Mouse (Mus musculus) stomach, embryonic 15.5 days (tissue): ENCODE data around the gene Rsl24d1. TPM values are rescaled to one million over a fixed set of nuclear protein-coding genes. Genes with fewer than 3 reads are reported as not detected.
A peak's percentile ranks its signal among the peaks of the same experiment; 100 is the strongest.

Source experiments
- ATAC-seq: fragments of 200-750 bp; cut with Nextera tagmentation; 2 replicates; pipeline ENCODE4 v1.8.0; 2017; ENCODE audit warnings: low read depth, moderate number of reproducible peaks, moderate TSS enrichment; ENCODE audit not compliant: insufficient read depth, low FRiP score
- H3K27ac ChIP-seq: fragments of 300-500 bp; sonication (generic); 2 replicates; pipeline ENCODE4 v1.5.1; 2015; ENCODE audit warnings: mild to moderate bottlenecking, inconsistent platforms
- H3K27me3 ChIP-seq: fragments of 300-500 bp; sonication (generic); replicated peaks from 2 replicates; pipeline ENCODE4 v1.6.1; 2015; ENCODE audit warnings: inconsistent platforms
- H3K36me3 ChIP-seq: fragments of 300-500 bp; sonication (generic); 2 replicates; pipeline ENCODE4 v1.6.1; 2015; ENCODE audit warnings: inconsistent platforms
- H3K4me1 ChIP-seq: fragments of 300-500 bp; sonication (generic); 2 replicates; pipeline ENCODE4 v1.6.1; 2015; ENCODE audit warnings: inconsistent platforms
- H3K4me2 ChIP-seq: fragments of 300-500 bp; sonication (generic); 2 replicates; pipeline ENCODE4 v1.6.1; 2015; ENCODE audit warnings: mild to moderate bottlenecking, inconsistent platforms
- H3K4me3 ChIP-seq: fragments of 300-500 bp; sonication (generic); replicated peaks from 2 replicates; pipeline ENCODE4 v1.5.1; 2015; ENCODE audit warnings: inconsistent platforms
- H3K9ac ChIP-seq: fragments of 300-500 bp; sonication (generic); 2 replicates; pipeline ENCODE4 v1.6.1; 2015; ENCODE audit warnings: inconsistent platforms
- H3K9me3 ChIP-seq: fragments of 300-500 bp; sonication (generic); 2 replicates; pipeline ENCODE4 v1.6.1; 2016; ENCODE audit warnings: inconsistent platforms
- WGBS: fragments of 180-500 bp; shearing (Covaris S2); methylation state at CpG from one replicate; pipeline ENCODE4 v1.1.7; 2015; 5-methylcytosine and 5-hydroxymethylcytosine counted together
- polyA plus RNA-seq: library from polyadenylated mRNA; unstranded; fragments of >200 nt; fragmentation: Nextera tagmentation; extraction: Ambion mirVana; gene quantifications from 2 replicates; pipeline ENCODE4 v1.2.1, GENCODE M21; 2015

Rsl24d1 gene
- polyA plus RNA-seq, 1 experiment from 2014 or later = 94.7 TPM

DNA sequence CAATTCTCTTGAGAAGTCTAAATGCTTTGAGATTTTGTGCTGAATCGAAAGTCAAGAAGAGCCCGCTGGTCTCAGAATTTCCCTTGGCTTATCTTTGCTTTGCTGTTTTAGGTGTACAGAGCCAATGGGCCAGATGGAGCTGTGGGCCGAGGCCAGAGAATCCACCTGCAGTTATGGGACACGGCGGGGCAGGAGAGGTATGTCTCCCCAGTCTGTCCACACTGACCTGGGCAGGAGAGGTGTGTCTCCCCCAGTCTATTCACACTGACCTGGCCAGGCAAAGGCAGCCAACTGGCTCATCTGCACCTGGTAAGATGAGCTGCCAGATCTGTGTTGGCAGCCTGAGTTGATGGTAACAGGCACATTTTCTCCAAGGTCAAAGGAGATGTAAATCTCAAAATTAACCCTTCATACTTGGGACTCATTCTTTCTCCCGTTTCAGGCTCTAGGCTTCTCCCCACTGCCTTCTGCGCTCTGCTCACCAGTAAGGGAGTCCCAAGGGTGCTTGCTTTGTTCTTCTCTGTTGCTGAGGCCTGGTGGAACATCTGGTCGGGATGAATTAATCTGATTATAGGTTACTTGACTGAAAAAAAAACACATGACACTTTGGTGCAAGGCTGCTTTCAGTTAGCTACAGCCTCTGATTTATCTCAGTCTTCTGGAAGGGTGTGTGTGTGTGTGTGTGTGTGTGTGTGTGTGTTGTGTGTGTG, 30.8 kb upstream of the Rsl24d1 start:
- no peaks in the 10 kb centered on the region for H3K27me3 ChIP-seq
- H3K36me3 ChIP-seq = no peaks in the 10 kb centered on the region
- no peaks in the 10 kb centered on the region for H3K4me1 ChIP-seq
- H3K4me3 ChIP-seq = no peak overlapping the region
- H3K9ac ChIP-seq = no peak overlapping the region
- no peak overlapping the region for H3K27ac ChIP-seq
- no peak overlapping the region for H3K4me2 ChIP-seq
- WGBS = 79% methylated on average over 8 of the region's 8 CpGs
- no peaks in the 10 kb centered on the region for H3K9me3 ChIP-seq
- ATAC-seq = no peak

DNA sequence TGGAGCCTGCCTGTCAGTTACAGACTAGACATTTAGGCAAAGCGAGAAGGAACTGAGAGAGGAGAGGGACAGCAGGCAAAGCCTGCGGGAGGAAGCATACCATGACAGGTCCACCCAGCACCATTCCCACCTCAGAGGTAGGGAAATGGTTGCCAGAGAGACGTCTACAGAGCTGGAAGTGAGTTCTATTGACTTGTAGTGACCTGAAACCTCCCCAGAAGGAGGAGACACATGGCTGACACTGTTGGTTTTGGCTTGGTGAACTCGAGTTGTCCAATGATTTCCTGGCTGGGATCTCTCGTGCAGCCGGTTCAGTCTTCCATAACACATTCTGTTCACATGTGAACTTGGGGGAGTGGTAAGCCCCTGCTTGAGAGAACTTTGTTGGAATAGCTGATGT, 29.3 kb upstream of the Rsl24d1 start:
- no peaks in the 10 kb centered on the region for H3K4me1 ChIP-seq
- no peak overlapping the region for H3K9ac ChIP-seq
- H3K4me2 ChIP-seq = no peak overlapping the region
- H3K27ac ChIP-seq = no peak overlapping the region
- no peaks in the 10 kb centered on the region for H3K27me3 ChIP-seq
- no peaks in the 10 kb centered on the region for H3K9me3 ChIP-seq
- ATAC-seq = no peak
- WGBS = 71% methylated on average over 6 of the region's 6 CpGs
- H3K4me3 ChIP-seq = no peak overlapping the region
- H3K36me3 ChIP-seq = no peaks in the 10 kb centered on the region

DNA sequence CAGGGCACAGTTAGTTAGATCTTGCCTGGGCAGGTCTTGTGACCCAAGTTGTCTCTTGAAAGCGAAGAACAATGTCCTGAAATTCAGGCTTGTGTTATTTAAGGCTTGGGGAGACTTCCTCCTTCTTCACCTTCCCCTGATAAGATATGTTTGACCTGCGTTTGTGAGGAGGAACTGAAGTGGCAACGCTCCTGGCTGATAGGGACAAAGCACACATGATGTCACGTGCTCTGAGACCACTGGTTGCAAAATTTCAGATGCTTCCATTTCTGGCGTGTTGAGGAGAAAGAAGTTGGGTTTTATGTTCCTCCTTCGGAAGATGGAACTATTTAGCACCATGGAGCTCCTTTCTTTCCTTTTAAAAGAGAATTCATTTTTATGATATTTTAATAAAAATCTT, 27.4 kb upstream of the Rsl24d1 start:
- Histone ChIP-seq H3K27ac (0 out of 2 replicates have a peak overlapping the region, but pooled peaks have one; percentile 31), H3K36me3 (no peaks in the 10 kb centered on the region), H3K9me3 (no peaks in the 10 kb centered on the region), H3K4me3 (no peak overlapping the region), H3K9ac (no peak overlapping the region), H3K4me1 (no peaks in the 10 kb centered on the region), H3K4me2 (no peak overlapping the region), H3K27me3 (no peaks in the 10 kb centered on the region)
- WGBS = 65% methylated on average over 6 of the region's 6 CpGs
- ATAC-seq = no peak

DNA sequence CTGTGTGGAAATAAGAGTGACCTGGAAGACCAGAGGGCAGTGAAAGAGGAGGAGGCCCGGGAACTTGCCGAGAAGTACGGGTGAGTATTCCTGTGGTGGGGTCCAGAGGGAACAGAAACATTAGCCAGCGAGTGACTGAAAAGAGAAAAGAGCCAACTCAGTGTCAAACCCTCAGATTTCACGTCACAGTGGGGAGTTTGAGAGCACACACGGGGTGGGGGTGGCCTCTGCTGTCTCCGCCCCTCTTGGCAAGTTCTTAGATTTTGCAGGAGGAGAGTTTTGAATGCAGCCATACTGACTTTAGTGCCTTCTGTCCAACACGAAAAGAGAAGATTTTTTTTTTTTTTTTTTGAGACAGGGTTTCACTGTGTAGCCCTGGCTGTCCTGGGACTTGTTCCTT, 26.1 kb upstream of the Rsl24d1 start:
- Histone ChIP-seq H3K9ac (no peak overlapping the region), H3K27me3 (no peaks in the 10 kb centered on the region), H3K4me1 (no peaks in the 10 kb centered on the region), H3K4me2 (no peak overlapping the region), H3K4me3 (no peak overlapping the region), H3K36me3 (no peaks in the 10 kb centered on the region), H3K27ac (no peak overlapping the region), H3K9me3 (no peaks in the 10 kb centered on the region)
- no peak for ATAC-seq
- WGBS = 58% methylated on average over 8 of the region's 8 CpGs

DNA sequence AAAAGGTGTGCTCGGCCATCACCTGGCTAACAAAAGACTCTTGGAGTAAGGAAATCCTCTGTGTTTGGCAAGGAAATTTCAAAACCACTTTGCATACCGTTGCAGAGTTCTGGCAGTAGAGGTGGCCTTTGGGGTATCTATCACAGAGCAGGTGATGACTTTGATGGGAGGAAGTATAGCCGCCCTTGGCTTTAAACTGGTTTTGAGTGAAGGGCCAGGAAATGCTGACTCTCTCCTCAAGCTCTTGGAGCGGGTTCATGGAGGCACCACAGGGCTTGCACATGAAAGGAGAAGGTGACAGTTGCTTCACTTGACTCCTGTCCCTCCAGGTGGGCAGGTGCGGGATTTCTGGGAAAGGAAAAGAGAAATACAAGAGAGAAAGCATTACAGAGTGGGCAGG, 25.6 kb upstream of the Rsl24d1 start:
- no peaks in the 10 kb centered on the region for H3K4me1 ChIP-seq

DNA sequence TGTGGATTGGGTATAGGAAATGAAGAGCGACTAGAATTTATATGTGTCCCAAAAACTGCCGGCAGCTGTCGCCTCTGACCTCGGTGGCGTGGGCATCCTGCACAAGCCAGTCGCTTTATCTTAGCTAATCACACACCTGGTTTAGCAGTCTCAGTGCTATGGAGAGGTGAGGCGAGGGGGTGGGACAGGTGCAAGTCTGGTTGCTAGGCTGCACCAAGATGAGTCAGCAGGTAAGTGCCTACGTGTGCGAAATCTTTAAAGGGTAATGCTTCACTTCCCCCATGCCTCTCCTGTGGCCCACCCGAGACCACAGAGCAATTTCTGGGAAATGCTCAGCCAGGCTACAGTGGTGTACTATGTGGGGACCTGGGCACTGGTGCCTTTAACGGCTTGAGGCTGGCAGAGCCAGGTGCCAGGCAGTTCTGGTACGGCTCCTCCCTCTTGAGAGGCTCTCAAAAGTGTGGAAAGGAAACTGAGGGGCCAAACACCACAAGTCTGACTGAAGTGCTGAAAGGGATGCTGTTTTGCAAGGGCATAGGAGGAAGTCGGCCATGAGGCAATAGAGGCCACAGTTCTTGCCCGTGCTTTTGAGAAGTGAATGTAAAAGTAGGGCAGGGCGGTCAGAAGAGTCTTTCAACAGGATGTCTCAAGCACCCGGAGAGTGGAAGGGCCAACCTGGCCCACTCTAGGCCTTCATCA, 23.9 kb upstream of the Rsl24d1 start:
- Histone ChIP-seq H3K27ac (peak overlapping the region; percentile 65; the same call in 1 of the 2 replicates), H3K36me3 (no peaks in the 10 kb centered on the region), H3K9me3 (no peaks in the 10 kb centered on the region), H3K9ac (no peak overlapping the region), H3K4me1 (no peaks in the 10 kb centered on the region), H3K4me2 (0 out of 2 replicates have a peak overlapping the region, but pooled peaks have one; percentile 13), H3K27me3 (no peaks in the 10 kb centered on the region), H3K4me3 (no peak overlapping the region)
- 57% methylated on average over 16 of the region's 16 CpGs for WGBS
- peak; percentile 67 for ATAC-seq

More for the DNA sequence above, 25.6 kb upstream of the Rsl24d1 start:
- Histone ChIP-seq H3K4me3 (no peak overlapping the region), H3K36me3 (no peaks in the 10 kb centered on the region), H3K27ac (no peak overlapping the region), H3K4me2 (no peak overlapping the region), H3K27me3 (no peaks in the 10 kb centered on the region), H3K9ac (no peak overlapping the region), H3K9me3 (no peaks in the 10 kb centered on the region)
- no peak for ATAC-seq
- WGBS = 73% methylated on average over 5 of the region's 5 CpGs

DNA sequence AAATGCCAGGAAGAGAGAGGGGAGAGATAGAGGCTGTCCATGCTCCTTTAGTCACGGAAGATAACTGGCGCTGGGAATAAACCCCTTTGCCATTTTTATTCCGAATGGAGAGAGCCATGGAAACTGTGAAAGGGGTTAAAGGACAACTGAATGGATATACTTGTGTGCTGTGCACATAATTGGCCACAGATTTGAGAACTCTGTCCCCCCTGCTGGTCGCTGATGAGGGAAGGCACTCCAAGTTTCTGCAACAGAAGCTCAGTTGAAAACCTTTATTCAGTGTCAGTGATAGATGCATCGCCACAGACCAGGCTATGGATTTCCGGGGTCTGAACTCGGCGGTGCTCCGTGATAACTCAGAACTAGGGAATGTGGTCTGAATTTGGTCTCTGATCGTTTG, 23.1 kb upstream of the Rsl24d1 start:
- H3K4me1 ChIP-seq = no peaks in the 10 kb centered on the region
- no peak overlapping the region for H3K4me2 ChIP-seq
- 79% methylated on average over 10 of the region's 10 CpGs for WGBS
- no peaks in the 10 kb centered on the region for H3K27me3 ChIP-seq
- ATAC-seq = no peak
- H3K9ac ChIP-seq = no peak overlapping the region
- no peak overlapping the region for H3K4me3 ChIP-seq
- no peaks in the 10 kb centered on the region for H3K9me3 ChIP-seq
- no peaks in the 10 kb centered on the region for H3K36me3 ChIP-seq
- H3K27ac ChIP-seq = no peak overlapping the region

DNA sequence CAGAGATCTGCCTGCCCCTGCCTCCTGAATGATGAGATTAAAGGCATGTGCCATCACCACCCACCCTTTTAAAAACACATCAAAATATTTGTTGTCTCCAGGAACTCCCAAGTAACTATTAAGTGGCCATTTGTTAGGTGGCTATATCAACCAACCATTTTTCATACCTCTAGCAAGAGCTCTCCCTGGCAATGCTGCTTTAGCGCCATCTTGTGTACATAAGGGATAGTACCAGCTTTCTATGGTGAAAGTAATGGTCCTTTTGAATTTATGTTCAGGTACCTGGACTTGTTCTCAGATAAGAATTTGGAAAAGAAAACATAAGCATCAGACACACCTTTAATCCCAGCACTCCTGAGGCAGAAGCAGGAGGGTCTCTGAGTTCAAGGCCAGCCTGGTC, 21.5 kb upstream of the Rsl24d1 start:
- no peak overlapping the region for H3K4me2 ChIP-seq
- no peaks in the 10 kb centered on the region for H3K9me3 ChIP-seq
- H3K36me3 ChIP-seq = no peaks in the 10 kb centered on the region
- WGBS = 0% methylated on average over 1 of the region's 1 CpGs
- H3K9ac ChIP-seq = no peak overlapping the region
- H3K27ac ChIP-seq = no peak overlapping the region
- H3K4me1 ChIP-seq = no peaks in the 10 kb centered on the region
- H3K4me3 ChIP-seq = no peak overlapping the region
- ATAC-seq = no peak
- 0 out of 2 replicates have a peak, but pooled peaks cover 3% of the 10 kb centered on the region for H3K27me3 ChIP-seq

DNA sequence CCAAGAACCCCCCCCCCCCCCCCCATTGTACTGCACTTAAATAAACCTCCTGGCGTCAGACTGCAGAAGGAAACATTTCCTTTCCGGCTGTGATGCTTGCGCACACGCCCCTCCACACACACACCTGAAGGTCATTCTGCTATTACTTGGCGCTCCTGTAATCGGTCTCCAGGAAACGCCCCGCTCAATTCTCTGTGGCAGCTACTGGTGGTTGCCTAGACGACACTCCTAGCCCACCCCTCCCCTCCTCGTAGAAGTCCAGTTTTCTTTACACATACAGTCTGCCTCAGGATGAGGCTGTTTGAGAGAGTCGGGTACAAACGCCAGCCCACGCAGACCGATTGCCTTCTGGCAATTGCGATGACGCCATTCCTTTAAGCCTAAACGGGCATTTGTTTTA, 18.6 kb upstream of the Rsl24d1 start:
- Histone ChIP-seq H3K9ac (no peak overlapping the region), H3K27ac (no peak overlapping the region), H3K4me1 (no peaks in the 10 kb centered on the region), H3K27me3 (0 out of 2 replicates have a peak, but pooled peaks cover 3% of the 10 kb centered on the region), H3K36me3 (no peaks in the 10 kb centered on the region), H3K4me3 (no peak overlapping the region), H3K9me3 (no peaks in the 10 kb centered on the region), H3K4me2 (no peak overlapping the region)
- WGBS = 32% methylated on average over 17 of the region's 17 CpGs
- ATAC-seq = peak; percentile 79

DNA sequence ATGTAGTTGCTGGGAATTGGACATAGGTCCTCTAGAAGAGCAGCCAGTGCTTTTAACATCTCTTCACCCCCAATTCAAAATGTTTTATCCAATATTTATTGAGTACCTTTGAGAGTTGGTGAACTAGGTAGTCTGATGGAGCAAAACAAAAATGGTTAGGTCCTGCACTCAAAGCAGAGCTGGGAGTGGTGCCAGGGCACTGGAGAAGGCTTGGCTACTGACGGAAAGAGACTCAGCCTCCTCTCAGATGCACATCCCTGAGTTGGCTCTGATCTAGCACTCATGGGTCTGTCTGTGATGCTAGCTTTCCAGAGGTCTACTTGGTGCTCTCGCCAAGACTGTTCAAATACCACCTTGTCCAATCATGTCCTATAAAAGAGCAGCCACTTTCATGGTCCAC, 15.3 kb upstream of the Rsl24d1 start:
- H3K9me3 ChIP-seq = no peaks in the 10 kb centered on the region
- no peaks in the 10 kb centered on the region for H3K36me3 ChIP-seq
- no peak overlapping the region for H3K4me3 ChIP-seq
- H3K27me3 ChIP-seq = 0 out of 2 replicates have a peak, but pooled peaks cover 9% of the 10 kb centered on the region
- H3K27ac ChIP-seq = no peak overlapping the region
- H3K4me1 ChIP-seq = peaks cover 1% of the 10 kb centered on the region; the same call in 1 of the 2 replicates
- H3K9ac ChIP-seq = no peak overlapping the region
- no peak overlapping the region for H3K4me2 ChIP-seq
- no peak for ATAC-seq
- WGBS = 83% methylated on average over 2 of the region's 2 CpGs

DNA sequence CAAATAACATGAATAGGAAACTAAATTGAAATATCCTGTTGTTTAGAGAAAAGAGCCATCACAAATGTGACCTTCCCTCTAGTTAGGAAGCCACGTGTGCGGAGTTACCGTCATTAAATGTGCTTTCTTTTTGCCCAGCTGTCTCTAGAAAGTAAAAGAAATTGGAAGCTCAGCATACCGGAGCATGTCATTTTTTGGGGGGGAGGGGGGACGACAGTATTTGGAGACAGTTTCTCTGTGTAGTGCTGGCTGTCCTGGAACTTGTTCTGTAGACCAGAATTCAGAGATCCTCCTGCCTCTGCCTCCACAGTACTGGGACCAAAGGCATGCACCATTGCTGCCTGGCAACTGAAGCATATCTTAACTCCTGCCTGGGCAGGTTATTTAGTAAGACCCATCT, 11.7 kb upstream of the Rsl24d1 start, which contains the start of gene Khdc3:
Gene Khdc3, plus strand, starts transcription at position 301 of the 400 bp plus-strand sequence.
- no peak for ATAC-seq
- no peak within 1 kb of the TSS for H3K9ac ChIP-seq
- peaks cover 11% of the 10 kb centered on the region for H3K4me1 ChIP-seq
- no peak within 1 kb of the TSS for H3K4me2 ChIP-seq
- no peak within 1 kb of the TSS for H3K27ac ChIP-seq
- H3K4me3 ChIP-seq = no peak within 1 kb of the TSS
- no peaks in the 10 kb centered on the region for H3K9me3 ChIP-seq
- 81% methylated on average over 5 of the region's 5 CpGs for WGBS
- 0 out of 2 replicates have a peak, but pooled peaks cover 6% of the 10 kb centered on the region for H3K27me3 ChIP-seq
- no peaks in the 10 kb centered on the region for H3K36me3 ChIP-seq

DNA sequence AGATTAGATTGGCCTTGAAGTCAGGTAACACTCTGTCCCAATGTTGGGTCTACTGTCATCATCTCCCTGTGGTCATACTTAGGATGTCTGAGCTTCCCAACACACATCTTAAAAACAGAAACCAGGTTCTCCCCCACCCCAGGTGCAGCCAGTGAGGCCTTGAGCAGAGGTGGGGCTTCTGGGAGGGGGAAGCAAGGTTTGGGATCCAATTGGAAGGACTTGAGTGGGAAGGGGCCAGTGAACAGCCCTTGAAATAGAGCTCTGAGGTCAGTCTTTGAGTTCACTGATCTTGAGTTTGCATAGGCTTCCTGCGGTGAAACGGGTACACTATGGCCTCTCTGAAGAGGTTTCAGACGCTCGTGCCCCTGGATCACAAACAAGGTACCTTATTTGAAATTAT, 11.0 kb upstream of the Rsl24d1 start, which contains the start of gene Gm20509:
Gene Gm20509, plus strand, starts transcription at position 290 of the 400 bp plus-strand sequence.
- peak within 1 kb of the TSS; percentile 45 for H3K4me3 ChIP-seq
- H3K4me1 ChIP-seq = peaks cover 11% of the 10 kb centered on the region
- H3K9me3 ChIP-seq = no peaks in the 10 kb centered on the region
- H3K9ac ChIP-seq = 0 out of 2 replicates have a peak within 1 kb of the TSS, but pooled peaks have one; percentile 6
- no peak for ATAC-seq
- H3K36me3 ChIP-seq = no peaks in the 10 kb centered on the region
- peak within 1 kb of the TSS; percentile 94 for H3K4me2 ChIP-seq
- 0 out of 2 replicates have a peak, but pooled peaks cover 6% of the 10 kb centered on the region for H3K27me3 ChIP-seq
- H3K27ac ChIP-seq = no peak within 1 kb of the TSS
- 90% methylated on average over 4 of the region's 4 CpGs for WGBS
